Mouse (Mus musculus): ENCODE data around the gene Odf4. TPM values are rescaled to one million over a fixed set of nuclear protein-coding genes. Genes with fewer than 3 reads are reported as not detected.
A peak's percentile ranks its signal among the peaks of the same experiment; 100 is the strongest.

Odf4 gene
- polyA plus RNA-seq, 1 experiment from 2014 or later: 0.56 TPM

- H3K36me3 ChIP-seq (replicated peaks; ENCODE audit: control insufficient read depth, insufficient read depth): no peaks in the 10 kb centered on the region
- H3K27me3 ChIP-seq (ENCODE audit: control insufficient read depth, insufficient read depth, low read length): peaks cover 47% of the 10 kb centered on the region
- H3K4me3 ChIP-seq (replicated peaks; ENCODE audit: low read length): no peak overlapping the region
- ATAC-seq (ENCODE audit: low FRiP score) (no peak), DNase-seq (ENCODE audit: low spot score) (no peak)
- no peak overlapping the region for H3K9ac ChIP-seq
- H3K4me1 ChIP-seq (replicated peaks; ENCODE audit: control insufficient read depth, insufficient read depth, low read length): peaks cover 6% of the 10 kb centered on the region; the same call in 1 of the 2 replicates
- H3K4me2 ChIP-seq (replicated peaks): peak overlapping the region; percentile 10; the same call in 1 of the 2 replicates
- no peak overlapping the region for H3K27ac ChIP-seq
- 56% methylated on average over 3 of the region's 3 CpGs for WGBS
- no peaks in the 10 kb centered on the region for H3K9me3 ChIP-seq (ENCODE audit: control insufficient read depth, low read length)
These were observed 29.2 kb upstream of the Odf4 start for GRCm38 (mm10) chr11:68956107-68956506.

DNA sequence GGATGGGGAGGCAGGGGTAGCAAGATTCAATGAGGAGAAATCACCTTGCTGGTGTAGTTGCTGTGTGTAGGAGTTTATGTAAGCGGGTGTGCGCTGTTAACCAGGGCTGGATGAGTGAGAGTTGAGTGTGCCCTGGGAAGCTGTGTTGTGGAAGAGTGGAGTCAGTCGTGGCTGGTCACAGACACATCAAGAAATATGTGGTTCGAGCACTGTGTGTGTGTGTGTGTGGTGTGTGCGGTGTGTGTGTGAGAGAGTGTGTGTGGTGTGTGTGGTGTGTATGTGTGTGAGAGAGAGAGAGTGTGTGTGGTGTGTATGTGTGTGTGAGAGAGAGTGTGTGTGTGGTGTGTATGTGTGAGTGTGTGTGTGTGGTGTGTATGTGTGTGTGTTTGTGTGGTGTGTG, 28.6 kb upstream of the Odf4 start:
- no peak for DNase-seq (ENCODE audit: low spot score)
- no peak for ATAC-seq (ENCODE audit: low FRiP score)
- Histone ChIP-seq H3K9ac (no peak overlapping the region), H3K9me3 (ENCODE audit: control insufficient read depth, low read length) (no peaks in the 10 kb centered on the region), H3K4me2 (replicated peaks) (peak overlapping the region; percentile 51; the same call in 1 of the 2 replicates), H3K36me3 (replicated peaks; ENCODE audit: control insufficient read depth, insufficient read depth) (no peaks in the 10 kb centered on the region), H3K4me1 (replicated peaks; ENCODE audit: control insufficient read depth, insufficient read depth, low read length) (peaks cover 6% of the 10 kb centered on the region; the same call in 1 of the 2 replicates), H3K4me3 (replicated peaks; ENCODE audit: low read length) (no peak overlapping the region), H3K27me3 (ENCODE audit: control insufficient read depth, insufficient read depth, low read length) (peaks cover 47% of the 10 kb centered on the region), H3K27ac (no peak overlapping the region)
- 62% methylated on average over 5 of the region's 5 CpGs for WGBS

DNA sequence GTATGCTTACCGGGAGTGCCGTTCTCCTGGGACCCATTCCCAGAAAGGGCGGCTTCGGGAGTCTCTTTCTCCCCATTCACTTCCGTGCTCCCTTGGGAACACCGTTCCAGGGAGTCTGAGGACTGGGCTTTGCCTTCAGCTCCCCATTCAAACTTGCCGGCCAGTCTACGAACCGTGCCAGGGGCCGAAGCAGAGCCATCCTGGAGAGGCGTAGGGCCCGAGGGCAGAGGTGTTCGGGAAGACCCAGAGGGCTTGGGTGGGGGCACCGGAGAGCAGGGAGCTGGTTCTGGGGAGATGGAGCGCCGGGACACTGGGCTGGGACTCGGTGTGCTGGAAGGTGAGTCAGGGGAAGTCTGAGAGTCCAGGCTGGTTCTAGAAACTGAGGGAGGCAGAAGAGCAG, 27.5 kb upstream of the Odf4 start:
- no peaks in the 10 kb centered on the region for H3K9me3 ChIP-seq (ENCODE audit: control insufficient read depth, low read length)
- 3% methylated on average over 17 of the region's 17 CpGs for WGBS
- peak overlapping the region; percentile 51 for H3K4me2 ChIP-seq (replicated peaks)
- peak overlapping the region; percentile 44 for H3K9ac ChIP-seq
- ATAC-seq (ENCODE audit: low FRiP score): no peak
- H3K4me1 ChIP-seq (replicated peaks; ENCODE audit: control insufficient read depth, insufficient read depth, low read length): peaks cover 6% of the 10 kb centered on the region; the same call in 1 of the 2 replicates
- no peaks in the 10 kb centered on the region for H3K36me3 ChIP-seq (replicated peaks; ENCODE audit: control insufficient read depth, insufficient read depth)
- peak overlapping the region; percentile 23 for H3K4me3 ChIP-seq (replicated peaks; ENCODE audit: low read length)
- DNase-seq (ENCODE audit: low spot score): no peak
- no peak overlapping the region for H3K27ac ChIP-seq
- peaks cover 47% of the 10 kb centered on the region for H3K27me3 ChIP-seq (ENCODE audit: control insufficient read depth, insufficient read depth, low read length)

DNA sequence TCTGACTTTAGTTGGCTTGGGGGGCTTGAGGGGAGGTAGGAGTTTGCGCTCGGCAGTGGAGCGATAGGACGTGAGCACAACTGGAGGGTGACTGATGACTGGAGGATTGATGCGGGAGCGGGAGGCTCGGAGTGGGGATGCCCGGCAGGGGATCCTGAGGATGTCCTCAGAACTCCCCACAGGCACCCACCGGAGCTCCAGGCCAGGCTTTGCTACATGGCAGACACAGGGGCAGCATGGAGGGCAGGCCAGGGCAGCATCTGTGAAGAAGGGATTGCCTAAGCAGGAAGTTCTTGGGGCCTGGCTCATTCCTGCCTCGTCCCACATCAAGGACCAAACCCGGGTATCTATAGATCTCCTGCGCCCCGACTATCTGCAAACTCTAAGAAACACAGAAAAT, 27.0 kb upstream of the Odf4 start:
- 0 out of 2 replicates have a peak overlapping the region, but pooled peaks have one; percentile 23 for H3K4me3 ChIP-seq (replicated peaks; ENCODE audit: low read length)
- DNase-seq (ENCODE audit: low spot score) (no peak), ATAC-seq (ENCODE audit: low FRiP score) (no peak)
- H3K9me3 ChIP-seq (ENCODE audit: control insufficient read depth, low read length): no peaks in the 10 kb centered on the region
- peaks cover 6% of the 10 kb centered on the region; the same call in 1 of the 2 replicates for H3K4me1 ChIP-seq (replicated peaks; ENCODE audit: control insufficient read depth, insufficient read depth, low read length)
- peaks cover 47% of the 10 kb centered on the region for H3K27me3 ChIP-seq (ENCODE audit: control insufficient read depth, insufficient read depth, low read length)
- WGBS: 5% methylated on average over 13 of the region's 13 CpGs
- peak overlapping the region; percentile 51 for H3K4me2 ChIP-seq (replicated peaks)
- H3K36me3 ChIP-seq (replicated peaks; ENCODE audit: control insufficient read depth, insufficient read depth): no peaks in the 10 kb centered on the region
- H3K9ac ChIP-seq: no peak overlapping the region; the same call in 1 of the 2 replicates
- H3K27ac ChIP-seq: no peak overlapping the region

DNA sequence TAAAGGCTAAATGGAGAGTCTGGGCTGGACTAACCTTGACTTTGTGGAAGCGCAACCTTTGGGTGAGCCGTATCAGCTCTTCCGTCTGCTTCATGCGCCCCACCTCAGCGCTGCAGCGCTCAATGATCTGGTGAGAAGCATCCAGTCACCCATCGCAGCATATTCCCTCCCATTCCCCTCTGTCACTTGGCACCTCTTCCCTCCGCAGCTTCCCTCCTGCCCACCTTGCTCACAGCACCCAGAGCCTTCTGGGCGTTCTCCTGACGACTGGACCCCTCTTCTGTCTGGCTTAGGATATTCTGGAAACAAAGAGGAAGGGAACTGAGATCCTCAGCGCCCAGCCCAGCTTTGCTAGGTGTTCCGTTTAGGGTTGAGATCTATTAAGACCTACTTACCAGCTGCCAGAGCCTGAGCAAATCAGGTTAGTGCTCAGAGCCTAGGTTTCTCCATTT, 20.7 kb upstream of the Odf4 start:
- ATAC-seq (ENCODE audit: low FRiP score): peak; percentile 83
- Histone ChIP-seq H3K36me3 (replicated peaks; ENCODE audit: control insufficient read depth, insufficient read depth) (no peaks in the 10 kb centered on the region; the same call in 1 of the 2 replicates), H3K4me3 (replicated peaks; ENCODE audit: low read length) (peak overlapping the region; percentile 40), H3K27me3 (ENCODE audit: control insufficient read depth, insufficient read depth, low read length) (no peaks in the 10 kb centered on the region), H3K27ac (peak overlapping the region; percentile 83), H3K4me2 (replicated peaks) (peak overlapping the region; percentile 58), H3K4me1 (replicated peaks; ENCODE audit: control insufficient read depth, insufficient read depth, low read length) (peaks cover 13% of the 10 kb centered on the region; the same call in 1 of the 2 replicates), H3K9ac (peak overlapping the region; percentile 35), H3K9me3 (ENCODE audit: control insufficient read depth, low read length) (no peaks in the 10 kb centered on the region)
- DNase-seq (ENCODE audit: low spot score): peak; percentile 65
- 6% methylated on average over 12 of the region's 12 CpGs for WGBS

GRCm38 (mm10) chr11:68946806-68947440, 20.0 kb upstream of the Odf4 start:
- Histone ChIP-seq H3K4me2 (replicated peaks) (peak overlapping the region; percentile 58), H3K9ac (peak overlapping the region; percentile 74), H3K27ac (peak overlapping the region; percentile 83), H3K36me3 (replicated peaks; ENCODE audit: control insufficient read depth, insufficient read depth) (no peaks in the 10 kb centered on the region; the same call in 1 of the 2 replicates), H3K4me3 (replicated peaks; ENCODE audit: low read length) (peak overlapping the region; percentile 40), H3K4me1 (replicated peaks; ENCODE audit: control insufficient read depth, insufficient read depth, low read length) (peaks cover 13% of the 10 kb centered on the region; the same call in 1 of the 2 replicates), H3K9me3 (ENCODE audit: control insufficient read depth, low read length) (no peaks in the 10 kb centered on the region), H3K27me3 (ENCODE audit: control insufficient read depth, insufficient read depth, low read length) (no peaks in the 10 kb centered on the region)
- DNase-seq (ENCODE audit: low spot score) (no peak), ATAC-seq (ENCODE audit: low FRiP score) (peak; percentile 67; the same call in 1 of the 2 replicates)
- WGBS: 8% methylated on average over 16 of the region's 16 CpGs

- H3K36me3 ChIP-seq (replicated peaks; ENCODE audit: control insufficient read depth, insufficient read depth): no peaks in the 10 kb centered on the region; the same call in 1 of the 2 replicates
- no peaks in the 10 kb centered on the region for H3K9me3 ChIP-seq (ENCODE audit: control insufficient read depth, low read length)
- 89% methylated on average over 4 of the region's 4 CpGs for WGBS
- H3K4me1 ChIP-seq (replicated peaks; ENCODE audit: control insufficient read depth, insufficient read depth, low read length): peaks cover 17% of the 10 kb centered on the region; the same call in 1 of the 2 replicates
- no peak for ATAC-seq (ENCODE audit: low FRiP score)
- 0 out of 2 replicates have a peak overlapping the region, but pooled peaks have one; percentile 83 for H3K27ac ChIP-seq
- peak overlapping the region; percentile 58 for H3K4me2 ChIP-seq (replicated peaks)
- DNase-seq (ENCODE audit: low spot score): no peak
- no peaks in the 10 kb centered on the region for H3K27me3 ChIP-seq (ENCODE audit: control insufficient read depth, insufficient read depth, low read length)
- peak overlapping the region; percentile 74; the same call in 1 of the 2 replicates for H3K9ac ChIP-seq
- peak overlapping the region; percentile 40; the same call in 1 of the 2 replicates for H3K4me3 ChIP-seq (replicated peaks; ENCODE audit: low read length)
These were observed 19.1 kb upstream of the Odf4 start for GRCm38 (mm10) chr11:68946001-68946400.

- peaks cover 24% of the 10 kb centered on the region for H3K4me1 ChIP-seq (replicated peaks; ENCODE audit: control insufficient read depth, insufficient read depth, low read length)
- 0 out of 2 replicates have a peak overlapping the region, but pooled peaks have one; percentile 58 for H3K4me2 ChIP-seq (replicated peaks)
- ATAC-seq (ENCODE audit: low FRiP score) (no peak), DNase-seq (ENCODE audit: low spot score) (no peak)
- 86% methylated on average over 2 of the region's 2 CpGs for WGBS
- H3K4me3 ChIP-seq (replicated peaks; ENCODE audit: low read length): no peak overlapping the region
- no peaks in the 10 kb centered on the region; the same call in 1 of the 2 replicates for H3K36me3 ChIP-seq (replicated peaks; ENCODE audit: control insufficient read depth, insufficient read depth)
- no peaks in the 10 kb centered on the region for H3K27me3 ChIP-seq (ENCODE audit: control insufficient read depth, insufficient read depth, low read length)
- no peaks in the 10 kb centered on the region for H3K9me3 ChIP-seq (ENCODE audit: control insufficient read depth, low read length)
- no peak overlapping the region for H3K9ac ChIP-seq
- H3K27ac ChIP-seq: no peak overlapping the region
These were observed 18.4 kb upstream of the Odf4 start for GRCm38 (mm10) chr11:68945245-68945644.

DNA sequence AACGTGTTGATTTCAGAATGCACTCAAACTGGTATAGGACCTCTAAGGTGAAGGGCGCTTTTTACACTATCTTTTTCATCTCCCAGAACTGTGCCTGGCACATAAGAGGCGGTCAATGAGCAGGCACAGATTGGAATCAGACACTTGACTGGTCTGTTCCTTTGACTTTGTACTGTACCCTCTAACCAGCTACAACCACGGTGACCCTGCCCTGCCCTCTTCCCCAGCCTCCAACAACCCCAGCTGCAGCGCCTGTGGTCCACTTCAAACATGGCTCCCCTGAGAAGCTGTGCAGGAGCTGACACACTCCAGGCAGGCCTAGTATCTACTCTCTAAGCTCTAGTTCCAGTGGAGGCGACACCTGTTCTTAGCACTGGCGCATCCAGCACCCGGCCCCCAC, 15.8 kb upstream of the Odf4 start:
- no peaks in the 10 kb centered on the region for H3K27me3 ChIP-seq (ENCODE audit: control insufficient read depth, insufficient read depth, low read length)
- DNase-seq (ENCODE audit: low spot score) (no peak), ATAC-seq (ENCODE audit: low FRiP score) (no peak)
- H3K9me3 ChIP-seq (ENCODE audit: control insufficient read depth, low read length): no peaks in the 10 kb centered on the region
- peaks cover 29% of the 10 kb centered on the region for H3K4me1 ChIP-seq (replicated peaks; ENCODE audit: control insufficient read depth, insufficient read depth, low read length)
- H3K9ac ChIP-seq: no peak overlapping the region
- no peaks in the 10 kb centered on the region; the same call in 1 of the 2 replicates for H3K36me3 ChIP-seq (replicated peaks; ENCODE audit: control insufficient read depth, insufficient read depth)
- H3K4me3 ChIP-seq (replicated peaks; ENCODE audit: low read length): no peak overlapping the region
- no peak overlapping the region for H3K27ac ChIP-seq
- WGBS: 92% methylated on average over 8 of the region's 8 CpGs
- no peak overlapping the region for H3K4me2 ChIP-seq (replicated peaks)

All from hindbrain, embryonic 14.5 days (tissue).